Mouse (Mus musculus) cortical plate, adult 2 months (tissue): Measurements from ENCODE around the gene Clint1. TPM values are rescaled to one million over a fixed set of nuclear protein-coding genes. Genes with fewer than 3 reads are reported as not detected.
A peak's percentile ranks its signal among the peaks of the same experiment; 100 is the strongest.
"Not testable (repeated sequence)": the region's sequence is repeated elsewhere in the genome, so short reads cannot be mapped to it uniquely, and the experiment has no call there.

ENCODE experiments used
- H3K27ac ChIP-seq: fragments of 200-500 bp; 2 replicates; pipeline ENCODE4 v1.5.1; 2012; ENCODE audit warnings: low read length, control low read depth, inconsistent platforms; ENCODE audit not compliant: insufficient read depth
- H3K4me1 ChIP-seq: fragments of 200-500 bp; 2 replicates; pipeline ENCODE4 v1.6.1; 2011; ENCODE audit warnings: low read length; ENCODE audit not compliant: control insufficient read depth, insufficient read depth
- H3K4me3 ChIP-seq: fragments of 200-500 bp; 2 replicates; pipeline ENCODE4 v1.5.1; 2011; ENCODE audit warnings: mild to moderate bottlenecking, low read length, control low read depth; ENCODE audit not compliant: insufficient read depth
- CTCF ChIP-seq: fragments of 200-500 bp; IDR thresholded peaks from 2 replicates; pipeline ENCODE4 v1.5.1; 2011; ENCODE audit warnings: mild to moderate bottlenecking, control low read depth, low read length; ENCODE audit not compliant: insufficient read depth; ENCODE audit errors: extremely low read depth
- POLR2A ChIP-seq: fragments of 200-500 bp; IDR thresholded peaks from 2 replicates; pipeline ENCODE4 v1.6.1; 2011; ENCODE audit warnings: mild to moderate bottlenecking, low read length, control low read depth; ENCODE audit not compliant: insufficient read depth; ENCODE audit errors: extremely low read depth
- polyA plus RNA-seq: library from polyadenylated mRNA; depleted of rRNA; stranded (reverse); fragments of >200 nt; gene quantifications from 2 replicates; pipeline ENCODE4 v1.2.3, GENCODE M21; 2012

The Clint1 gene
- polyA plus RNA-seq, 1 experiment: 41.7 TPM

DNA sequence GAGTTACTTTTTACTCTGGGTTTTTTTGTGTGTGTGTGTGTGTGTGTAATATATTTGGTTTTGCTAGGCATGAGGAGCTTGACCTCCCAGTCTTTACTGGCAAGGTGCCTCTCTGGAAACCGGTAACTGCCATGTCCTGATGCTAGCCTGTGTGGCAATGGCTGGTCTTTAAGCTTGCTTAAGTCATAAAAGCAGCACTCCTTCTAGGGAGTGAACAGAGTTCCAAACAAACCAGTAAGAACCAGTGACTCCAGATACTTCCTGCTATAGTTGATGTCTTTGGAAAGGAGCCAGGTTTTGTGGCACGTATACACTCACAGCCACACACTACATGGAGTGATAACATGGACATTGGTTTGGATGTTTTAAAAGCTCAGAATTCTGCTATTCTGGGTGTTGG is 24.2 kb downstream of the Clint1 start:
- H3K27ac ChIP-seq: no peak overlapping the region
- TF ChIP-seq POLR2A (no peak), CTCF (no peak)
- H3K4me1 ChIP-seq: 0 out of 2 replicates have a peak, but pooled peaks cover 2% of the 10 kb centered on the region
- H3K4me3 ChIP-seq: no peak overlapping the region

DNA sequence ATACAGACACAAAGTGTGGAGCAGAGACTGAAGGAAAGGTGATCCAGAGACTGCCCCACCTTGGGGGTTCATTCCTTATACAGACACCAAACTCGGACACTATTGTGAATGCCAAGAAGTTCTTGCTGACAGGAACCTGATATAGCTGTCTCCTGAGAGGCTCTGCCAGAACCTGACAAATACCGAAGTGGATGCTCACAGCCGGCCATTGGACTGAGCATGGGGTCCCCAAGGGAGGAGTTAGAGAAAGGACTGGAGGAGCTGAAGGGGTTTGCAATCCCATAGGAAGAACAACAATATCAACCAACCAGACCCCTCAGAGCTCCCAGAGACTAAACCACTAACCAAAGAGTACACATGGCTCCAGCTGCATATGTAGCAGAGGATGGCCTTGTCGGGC is 27.5 kb downstream of the Clint1 start:
- H3K4me1 ChIP-seq, H3K27ac ChIP-seq, H3K4me3 ChIP-seq: not testable (repeated sequence)

DNA sequence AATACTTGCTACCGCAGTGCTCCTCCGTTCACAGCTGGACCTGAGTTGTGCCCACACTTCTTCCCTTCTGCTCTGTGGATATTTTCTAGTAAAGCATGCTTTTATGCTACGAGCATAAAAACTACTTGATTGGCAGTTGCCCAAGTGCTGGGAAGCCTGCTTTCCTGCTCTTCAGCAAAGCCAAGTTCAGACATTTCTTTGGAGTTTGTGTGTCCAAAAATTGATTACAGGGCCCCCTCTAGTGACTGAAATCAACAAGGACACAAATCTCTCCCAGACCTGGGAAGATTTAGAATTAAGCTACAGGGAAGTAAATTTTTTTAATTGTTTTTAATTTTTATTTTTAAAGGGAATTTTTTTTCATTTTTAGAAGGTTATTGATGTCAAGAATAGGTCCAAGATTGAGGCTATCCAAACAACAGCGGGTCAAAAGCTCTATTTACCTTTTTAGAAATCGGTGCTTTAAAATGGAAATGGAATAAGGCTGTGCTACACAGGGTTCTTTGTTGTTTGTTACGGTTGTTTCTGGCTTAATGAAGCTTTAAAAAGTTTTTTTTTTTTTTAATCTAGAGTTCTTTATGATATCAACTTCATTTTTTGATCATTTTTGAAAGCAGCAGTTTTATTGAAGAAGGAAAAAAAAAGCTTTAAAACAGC is 29.3 kb downstream of the Clint1 start:
- peaks cover 3% of the 10 kb centered on the region; the same call in 1 of the 2 replicates for H3K4me1 ChIP-seq
- H3K4me3 ChIP-seq: no peak overlapping the region
- no peak overlapping the region for H3K27ac ChIP-seq
- TF ChIP-seq POLR2A (no peak), CTCF (0 out of 2 replicates have a peak, but pooled peaks have one; percentile 28)

DNA sequence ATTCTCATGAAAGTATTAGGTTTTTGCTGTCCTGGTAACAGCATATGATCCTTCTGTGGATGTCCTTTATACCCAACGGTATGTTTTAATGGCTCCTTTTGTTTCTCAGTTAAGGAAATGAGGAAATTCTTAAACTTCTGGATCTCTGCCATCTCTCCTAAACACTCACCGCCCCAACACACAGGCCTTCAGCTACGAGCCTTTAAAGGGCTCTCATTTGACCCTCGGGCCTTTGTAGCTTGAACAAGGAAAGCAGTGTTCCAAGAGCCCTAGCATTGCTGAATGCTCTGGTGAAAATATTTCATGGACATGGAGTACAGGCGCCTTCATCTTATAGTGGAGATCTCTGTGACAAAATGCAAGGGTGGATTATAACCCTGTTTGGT is 29.8 kb downstream of the Clint1 start:
- H3K27ac ChIP-seq: no peak overlapping the region
- TF ChIP-seq CTCF: no peak
- TF ChIP-seq POLR2A: no peak

DNA sequence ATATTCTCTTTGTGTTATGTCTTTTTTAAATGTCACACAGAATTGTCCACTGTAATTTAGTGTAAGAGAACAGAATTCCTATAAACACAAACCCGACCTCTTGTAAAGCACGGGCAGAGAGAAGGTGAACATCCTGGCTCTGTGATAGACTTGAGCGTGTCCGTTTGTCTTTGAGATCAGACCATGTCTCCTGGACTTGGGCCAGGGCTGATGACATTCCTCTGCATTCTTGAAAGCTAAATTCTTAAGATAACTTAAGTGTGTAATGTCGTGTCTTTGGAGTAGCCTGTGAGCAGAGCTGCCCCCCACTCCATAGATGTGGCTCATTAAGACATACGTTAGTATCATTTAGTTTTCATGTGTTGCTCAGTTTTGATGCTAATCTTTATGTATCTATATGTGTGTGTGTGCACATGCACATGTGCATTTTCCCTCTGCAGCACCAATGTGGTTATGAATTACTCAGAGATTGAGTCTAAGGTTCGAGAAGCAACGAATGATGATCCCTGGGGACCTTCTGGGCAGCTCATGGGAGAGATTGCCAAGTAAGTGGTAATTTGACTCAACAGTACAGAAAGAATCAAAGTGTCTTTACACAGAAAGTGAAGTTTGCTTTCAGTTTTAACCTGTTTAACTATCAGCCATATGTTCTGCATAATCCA is 31.6 kb downstream of the Clint1 start:
- TF ChIP-seq CTCF (no peak), POLR2A (no peak)

More for the DNA sequence above, 29.8 kb downstream of the Clint1 start:
- no peak overlapping the region for H3K4me3 ChIP-seq
- H3K4me1 ChIP-seq: peaks cover 3% of the 10 kb centered on the region; the same call in 1 of the 2 replicates

DNA sequence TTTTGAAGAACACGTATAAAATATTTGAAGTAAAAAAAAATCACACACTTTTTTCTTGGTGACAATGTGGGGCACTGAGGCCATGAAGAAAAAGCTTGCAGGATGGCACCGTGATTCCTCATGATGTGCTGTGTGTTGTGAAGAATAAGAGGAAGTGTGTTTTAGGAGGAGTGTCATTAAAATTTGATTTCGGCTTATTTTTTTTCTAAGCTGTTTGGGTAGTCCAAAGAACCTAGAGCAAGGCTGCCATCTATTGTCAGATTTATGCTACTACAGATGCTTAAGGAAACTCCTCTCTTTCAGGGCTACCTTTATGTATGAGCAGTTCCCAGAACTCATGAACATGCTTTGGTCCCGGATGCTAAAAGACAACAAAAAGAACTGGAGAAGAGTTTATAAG is 32.2 kb downstream of the Clint1 start:
- no peak overlapping the region for H3K4me3 ChIP-seq
- 0 out of 2 replicates have a peak, but pooled peaks have one; percentile 24 for TF ChIP-seq CTCF
- no peak for TF ChIP-seq POLR2A
- no peak overlapping the region for H3K27ac ChIP-seq

More for the DNA sequence above, 31.6 kb downstream of the Clint1 start:
- H3K4me1 ChIP-seq: peaks cover 3% of the 10 kb centered on the region; the same call in 1 of the 2 replicates
- no peak overlapping the region for H3K4me3 ChIP-seq
- no peak overlapping the region for H3K27ac ChIP-seq

DNA sequence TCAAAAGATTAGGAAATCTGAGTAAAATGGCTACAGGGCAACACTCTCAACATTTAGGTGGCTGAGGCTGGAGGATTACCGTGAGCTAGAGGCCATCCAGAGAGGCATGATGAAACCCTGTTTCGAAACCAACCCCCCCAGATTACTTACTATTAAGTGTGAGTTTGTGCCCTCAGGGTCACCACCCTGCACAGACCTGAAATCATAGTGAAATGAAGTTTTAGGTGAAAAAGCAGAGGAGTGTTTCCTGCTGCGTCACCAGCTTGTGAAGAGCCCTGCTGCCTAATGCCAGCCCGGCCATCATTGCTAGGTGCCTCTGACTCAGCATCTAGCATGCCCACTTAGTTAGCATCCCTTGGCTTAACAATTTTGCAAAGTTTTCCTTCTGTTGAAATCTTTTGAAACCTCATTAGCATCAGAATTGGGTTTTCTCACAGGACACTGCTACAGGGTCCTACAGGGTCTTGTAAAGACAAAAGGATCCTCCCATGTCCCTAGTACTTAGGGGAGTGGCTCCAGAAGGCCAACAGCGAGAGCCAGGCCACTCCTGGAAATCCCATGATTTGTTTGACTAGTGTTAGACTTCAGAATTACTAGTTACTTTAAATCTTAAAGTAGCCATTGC is 33.9 kb downstream of the Clint1 start:
- H3K4me3 ChIP-seq: no peak overlapping the region
- no peak overlapping the region for H3K27ac ChIP-seq
- peaks cover 3% of the 10 kb centered on the region; the same call in 1 of the 2 replicates for H3K4me1 ChIP-seq
- TF ChIP-seq POLR2A: no peak
- TF ChIP-seq CTCF: no peak

More for the DNA sequence above, 32.2 kb downstream of the Clint1 start:
- H3K4me1 ChIP-seq: peaks cover 3% of the 10 kb centered on the region; the same call in 1 of the 2 replicates

DNA sequence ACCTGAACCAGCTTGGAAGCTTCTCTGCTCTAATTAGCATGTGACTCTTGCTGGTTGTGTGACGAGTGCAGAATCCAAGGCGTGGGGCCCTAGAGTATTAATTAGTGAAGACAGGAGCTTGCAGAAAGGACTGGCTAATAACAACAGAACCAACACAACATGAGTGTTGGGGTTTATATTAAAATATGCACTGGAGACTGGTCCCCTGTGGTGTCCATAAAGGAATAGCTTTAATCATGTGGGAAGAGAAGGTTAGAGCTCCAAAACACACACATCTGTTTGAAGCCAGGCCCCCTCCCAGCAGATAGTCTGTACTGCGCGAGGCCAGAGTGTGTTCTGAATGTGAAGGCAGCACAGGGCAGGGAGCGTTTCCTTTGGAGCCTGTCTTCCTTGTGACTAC is 34.7 kb downstream of the Clint1 start:
- H3K4me1 ChIP-seq: peaks cover 3% of the 10 kb centered on the region; the same call in 1 of the 2 replicates
- H3K27ac ChIP-seq: no peak overlapping the region
- no peak overlapping the region for H3K4me3 ChIP-seq
- TF ChIP-seq CTCF: no peak
- TF ChIP-seq POLR2A: no peak

DNA sequence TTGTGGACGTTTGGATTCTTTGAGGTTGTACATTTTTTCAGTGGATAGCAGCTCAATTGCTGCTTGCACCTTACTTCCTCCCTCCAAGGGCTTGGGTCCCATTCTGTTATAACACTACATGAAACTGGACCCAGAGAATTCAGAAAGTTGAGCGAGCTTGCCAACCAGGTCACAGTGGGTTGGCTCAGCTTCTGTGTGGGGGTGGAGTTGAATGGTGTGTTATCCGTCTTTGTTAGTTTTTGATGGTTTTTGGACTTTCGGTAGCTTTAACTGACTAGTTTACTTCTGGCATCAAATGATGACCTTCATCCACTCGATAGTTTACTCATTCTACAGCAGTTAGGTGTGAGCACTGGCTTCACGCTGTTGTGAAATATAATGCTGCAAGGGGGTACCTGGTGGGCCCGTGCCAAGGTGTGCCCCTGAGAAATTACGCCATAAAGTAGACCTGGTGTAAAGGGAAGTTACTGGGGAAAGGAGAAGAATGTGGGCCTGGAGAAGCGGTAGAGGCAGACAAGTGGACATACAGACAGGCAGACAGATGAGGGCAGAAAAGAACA is 36.7 kb downstream of the Clint1 start:
- no peak overlapping the region for H3K27ac ChIP-seq
- TF ChIP-seq POLR2A (no peak), CTCF (no peak)

More for the DNA sequence above, 36.7 kb downstream of the Clint1 start:
- no peak overlapping the region for H3K4me3 ChIP-seq
- peaks cover 2% of the 10 kb centered on the region; the same call in 1 of the 2 replicates for H3K4me1 ChIP-seq
